Mouse (Mus musculus) intestine, postnatal 0 days (tissue): ENCODE measurements around the gene Ulk4. TPM values are rescaled to one million over a fixed set of nuclear protein-coding genes. Genes with fewer than 3 reads are reported as not detected.
"Not testable (repeated sequence)": the region's sequence is repeated elsewhere in the genome, so short reads cannot be mapped to it uniquely, and the experiment has no call there.

Experiments
- ATAC-seq: fragments of 200-750 bp; cut with Nextera tagmentation; 2 replicates; pipeline ENCODE4 v1.8.0; 2017; ENCODE audit warnings: mild to moderate bottlenecking, moderate TSS enrichment, moderate library complexity
- H3K27ac ChIP-seq: fragments of 300-500 bp; sonication (generic); 2 replicates; pipeline ENCODE4 v1.5.1; 2014; ENCODE audit warnings: mild to moderate bottlenecking, low read depth, low read length, moderate library complexity
- H3K27me3 ChIP-seq: fragments of 300-500 bp; sonication (generic); replicated peaks from 2 replicates; pipeline ENCODE4 v1.6.1; 2014; ENCODE audit warnings: low read length, mixed read lengths; ENCODE audit not compliant: control insufficient read depth, insufficient read depth
- H3K36me3 ChIP-seq: fragments of 300-500 bp; sonication (generic); 2 replicates; pipeline ENCODE4 v1.6.1; 2014; ENCODE audit warnings: mild to moderate bottlenecking, moderate library complexity; ENCODE audit not compliant: control insufficient read depth, insufficient read depth
- H3K4me1 ChIP-seq: fragments of 300-500 bp; sonication (generic); replicated peaks from 2 replicates; pipeline ENCODE4 v1.6.1; 2014; ENCODE audit warnings: antibody characterized with exemption, low read length, mixed read lengths; ENCODE audit not compliant: control insufficient read depth, insufficient read depth
- H3K4me2 ChIP-seq: fragments of 300-500 bp; sonication (generic); replicated peaks from 2 replicates; pipeline ENCODE4 v1.6.1; 2014; ENCODE audit warnings: low read depth, mild to moderate bottlenecking, moderate library complexity
- H3K4me3 ChIP-seq: fragments of 300-500 bp; sonication (generic); 2 replicates; pipeline ENCODE4 v1.5.1; 2014; ENCODE audit warnings: low read depth, low read length
- H3K9ac ChIP-seq: fragments of 300-500 bp; sonication (generic); 2 replicates; pipeline ENCODE4 v1.6.1; 2014; ENCODE audit warnings: mild to moderate bottlenecking, low read depth, low read length
- H3K9me3 ChIP-seq: fragments of 300-500 bp; sonication (generic); 2 replicates; pipeline ENCODE4 v1.6.1; 2016; ENCODE audit warnings: mixed run types; ENCODE audit not compliant: control insufficient read depth
- CTCF ChIP-seq: sonication (generic); IDR thresholded peaks from 2 replicates; pipeline ENCODE4 v1.5.1; 2016; ENCODE audit warnings: low read depth, mild to moderate bottlenecking, control low read depth, antibody characterized with exemption, moderate library complexity
- WGBS: fragments of 180-500 bp; shearing (Covaris S2); extraction: QIAGEN DNeasy Blood & Tissue Kit; methylation state at CpG from one replicate; pipeline ENCODE4 v1.1.7; 2014; 5-methylcytosine and 5-hydroxymethylcytosine counted together
- polyA plus RNA-seq: library from polyadenylated mRNA; unstranded; fragments of >200 nt; fragmentation: Nextera tagmentation; extraction: Ambion mirVana; gene quantifications from 2 replicates; pipeline ENCODE4 v1.2.1, GENCODE M21; 2015

The Ulk4 gene
- polyA plus RNA-seq, 1 experiment from 2014 or later = 111 TPM

GRCm38 (mm10) chr9:121058538-121058937 lies 218.5 kb downstream of the Ulk4 start:
- 90% methylated on average over 8 of the region's 8 CpGs for WGBS
- no peak for ATAC-seq

DNA sequence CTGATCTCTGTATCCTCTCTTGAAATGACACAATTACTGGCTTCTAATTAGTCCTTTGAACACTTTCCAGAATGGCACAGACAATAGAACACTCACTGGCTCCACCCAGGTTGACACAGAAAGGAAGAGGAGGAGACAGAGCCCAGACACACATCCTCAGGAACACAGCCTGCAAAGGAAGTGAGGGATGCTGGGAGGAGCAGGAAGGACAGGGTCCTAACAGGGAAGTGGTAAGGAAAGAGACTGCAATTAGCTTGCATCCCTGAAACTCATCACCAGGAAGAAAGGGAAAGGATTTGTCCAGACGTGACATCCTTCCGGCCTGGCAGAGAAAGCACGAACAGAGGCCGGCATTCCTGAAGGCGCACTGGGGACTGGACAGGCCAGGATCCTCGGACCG lies 218.9 kb downstream of the Ulk4 start:
- no peaks in the 10 kb centered on the region for H3K9me3 ChIP-seq
- 94% methylated on average over 7 of the region's 7 CpGs for WGBS
- no peak overlapping the region for H3K4me2 ChIP-seq
- TF ChIP-seq CTCF = no peak
- no peak overlapping the region for H3K9ac ChIP-seq
- no peaks in the 10 kb centered on the region for H3K36me3 ChIP-seq
- H3K4me1 ChIP-seq = no peaks in the 10 kb centered on the region
- H3K27ac ChIP-seq = no peak overlapping the region
- no peaks in the 10 kb centered on the region for H3K27me3 ChIP-seq
- no peak for ATAC-seq
- no peak overlapping the region for H3K4me3 ChIP-seq

More at GRCm38 (mm10) chr9:121058538-121058937, 218.5 kb downstream of the Ulk4 start:
- Histone ChIP-seq H3K4me3 (no peak overlapping the region), H3K27ac (no peak overlapping the region), H3K27me3 (no peaks in the 10 kb centered on the region), H3K36me3 (no peaks in the 10 kb centered on the region), H3K4me1 (no peaks in the 10 kb centered on the region), H3K4me2 (no peak overlapping the region), H3K9me3 (no peaks in the 10 kb centered on the region), H3K9ac (no peak overlapping the region)
- TF ChIP-seq CTCF = peak; percentile 39

DNA sequence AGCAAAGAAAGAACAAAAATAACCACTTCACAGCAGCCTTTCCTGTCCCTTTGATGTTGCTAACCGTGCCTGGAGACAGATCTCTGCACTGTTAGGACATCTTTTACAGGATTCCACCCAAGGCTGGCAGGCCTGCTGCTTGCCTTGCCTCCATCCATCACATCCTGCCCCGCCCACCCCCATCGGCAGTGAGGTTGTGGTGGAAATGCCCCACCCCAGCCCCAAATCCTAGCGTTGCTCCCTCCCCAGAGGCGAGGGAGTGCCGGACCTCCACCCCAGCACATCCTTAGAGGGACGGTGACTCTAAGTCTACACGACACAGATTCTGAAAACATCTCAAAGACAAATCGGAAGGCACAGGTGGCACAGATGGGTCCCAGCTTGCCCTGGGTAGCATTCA lies 219.6 kb downstream of the Ulk4 start:
- no peak for ATAC-seq
- Histone ChIP-seq H3K27ac (peak overlapping the region; percentile 4; the same call in 1 of the 2 replicates), H3K4me1 (no peaks in the 10 kb centered on the region), H3K9me3 (no peaks in the 10 kb centered on the region), H3K9ac (no peak overlapping the region), H3K4me3 (no peak overlapping the region), H3K4me2 (no peak overlapping the region), H3K36me3 (no peaks in the 10 kb centered on the region), H3K27me3 (no peaks in the 10 kb centered on the region)
- 47% methylated on average over 9 of the region's 9 CpGs for WGBS
- TF ChIP-seq CTCF = no peak

GRCm38 (mm10) chr9:121056526-121056925 lies 220.5 kb downstream of the Ulk4 start:
- Histone ChIP-seq H3K4me1 (no peaks in the 10 kb centered on the region), H3K27me3 (no peaks in the 10 kb centered on the region), H3K27ac (no peak overlapping the region), H3K9me3 (no peaks in the 10 kb centered on the region), H3K36me3 (no peaks in the 10 kb centered on the region), H3K9ac (no peak overlapping the region), H3K4me2 (no peak overlapping the region), H3K4me3 (no peak overlapping the region)
- no peak for TF ChIP-seq CTCF
- ATAC-seq = no peak
- 69% methylated on average over 3 of the region's 3 CpGs for whole genome bisulfite sequencing

DNA sequence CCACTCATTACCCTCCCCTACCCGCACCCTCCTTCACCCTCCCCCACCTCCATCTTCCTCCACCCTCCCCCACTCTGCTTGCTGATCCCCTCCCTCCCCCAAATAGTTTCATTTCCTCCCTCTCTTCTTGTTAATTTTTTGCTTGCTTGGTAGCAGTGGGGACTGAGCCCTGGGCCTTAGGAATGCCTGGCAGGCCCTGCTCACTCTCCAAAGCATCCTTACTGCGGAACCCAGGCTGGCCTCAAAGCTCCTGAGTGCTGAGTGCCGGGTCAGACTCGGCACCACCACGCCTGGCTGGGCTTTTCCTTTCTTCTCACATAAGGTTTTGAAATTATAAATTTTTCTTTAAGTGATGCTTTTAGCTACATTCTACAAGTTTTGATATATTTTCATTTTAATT lies 221.0 kb downstream of the Ulk4 start:
- TF ChIP-seq CTCF = no peak
- Histone ChIP-seq H3K36me3 (no peaks in the 10 kb centered on the region), H3K4me1 (no peaks in the 10 kb centered on the region), H3K9ac (no peak overlapping the region), H3K9me3 (no peaks in the 10 kb centered on the region), H3K4me2 (no peak overlapping the region), H3K4me3 (no peak overlapping the region), H3K27ac (no peak overlapping the region), H3K27me3 (no peaks in the 10 kb centered on the region)
- WGBS = 76% methylated on average over 5 of the region's 5 CpGs
- no peak for ATAC-seq

DNA sequence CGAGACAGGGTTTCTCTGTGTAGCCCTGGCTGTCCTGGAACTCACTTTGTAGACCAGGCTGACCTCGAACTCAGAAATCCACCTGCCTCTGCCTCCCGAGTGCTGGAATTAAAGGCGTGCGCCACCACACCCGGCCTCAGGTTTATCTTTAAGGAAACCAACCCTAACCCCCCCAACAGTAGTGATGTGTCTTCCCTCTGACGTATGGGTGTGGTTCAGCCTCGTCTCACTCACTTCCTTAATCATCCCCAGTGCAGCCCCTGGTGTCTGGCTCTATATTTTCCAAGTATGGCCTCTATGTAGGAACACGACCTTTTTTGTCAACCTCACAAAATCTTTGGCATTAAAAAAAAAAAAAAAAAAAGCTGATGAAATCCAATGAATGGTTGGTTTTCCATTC lies 231.3 kb downstream of the Ulk4 start:
- H3K9ac ChIP-seq, H3K9me3 ChIP-seq, H3K4me3 ChIP-seq, H3K4me1 ChIP-seq, H3K27me3 ChIP-seq, H3K36me3 ChIP-seq, H3K4me2 ChIP-seq, H3K27ac ChIP-seq, ATAC-seq: not testable (repeated sequence)
- 73% methylated on average over 9 of the region's 9 CpGs for WGBS

DNA sequence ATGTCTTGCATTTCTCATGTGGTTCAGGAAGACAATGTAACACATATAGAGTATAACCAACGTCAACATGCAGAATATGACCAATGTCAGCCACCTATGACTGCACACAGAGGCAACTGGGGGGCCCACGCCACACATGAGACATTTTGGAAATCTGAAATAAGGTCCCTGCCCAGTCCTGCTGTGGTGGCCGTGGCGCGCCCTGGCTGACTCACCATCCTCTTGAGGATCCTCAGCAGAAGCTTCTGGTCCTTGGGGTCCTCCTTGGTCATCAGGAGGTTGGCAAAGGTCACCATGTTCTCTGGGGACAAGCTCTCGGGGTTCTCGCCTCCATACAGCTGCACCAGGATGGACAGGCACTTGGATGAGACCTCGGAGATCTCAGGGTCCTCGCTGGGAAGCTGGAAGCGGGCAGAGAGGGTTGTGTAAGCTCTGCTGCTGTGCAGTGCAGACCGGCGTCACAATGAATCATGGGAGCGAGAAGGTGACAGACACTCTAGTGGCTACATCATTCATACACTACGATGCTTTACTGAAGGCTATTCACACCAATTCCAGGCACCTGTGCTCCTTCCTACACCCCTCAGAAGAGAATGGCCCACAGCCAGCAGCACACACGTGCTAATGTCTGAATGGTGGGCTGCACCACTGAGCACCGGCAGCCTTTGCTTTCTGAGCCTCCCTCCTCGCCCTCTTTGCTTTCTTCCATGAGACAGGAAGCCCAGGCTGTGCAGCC lies 232.4 kb downstream of the Ulk4 start:
- no peak overlapping the region for H3K27ac ChIP-seq
- H3K4me2 ChIP-seq = no peak overlapping the region
- H3K9me3 ChIP-seq = no peaks in the 10 kb centered on the region
- ATAC-seq = no peak
- H3K27me3 ChIP-seq = no peaks in the 10 kb centered on the region
- H3K36me3 ChIP-seq = no peaks in the 10 kb centered on the region
- no peak overlapping the region for H3K4me3 ChIP-seq
- 84% methylated on average over 17 of the region's 17 CpGs for WGBS
- TF ChIP-seq CTCF = no peak
- no peaks in the 10 kb centered on the region for H3K4me1 ChIP-seq
- H3K9ac ChIP-seq = no peak overlapping the region
